Mouse (Mus musculus): ENCODE measurements around the gene Ints4. TPM values are rescaled to one million over a fixed set of nuclear protein-coding genes. Genes with fewer than 3 reads are reported as not detected.
"Not testable (repeated sequence)": the region's sequence is repeated elsewhere in the genome, so short reads cannot be mapped to it uniquely, and the experiment has no call there.

Ints4 gene
- 10 to 100 TPM; 46.2 to 64.2 TPM for polyA plus RNA-seq (2017; shearing (Covaris generic))

- peak; percentile 96 for ATAC-seq
Observed at GRCm38 (mm10) chr7:97480821-97481339, at the start of gene Ints4. Gene Ints4 (plus strand): TSS chr7:97480956.

DNA sequence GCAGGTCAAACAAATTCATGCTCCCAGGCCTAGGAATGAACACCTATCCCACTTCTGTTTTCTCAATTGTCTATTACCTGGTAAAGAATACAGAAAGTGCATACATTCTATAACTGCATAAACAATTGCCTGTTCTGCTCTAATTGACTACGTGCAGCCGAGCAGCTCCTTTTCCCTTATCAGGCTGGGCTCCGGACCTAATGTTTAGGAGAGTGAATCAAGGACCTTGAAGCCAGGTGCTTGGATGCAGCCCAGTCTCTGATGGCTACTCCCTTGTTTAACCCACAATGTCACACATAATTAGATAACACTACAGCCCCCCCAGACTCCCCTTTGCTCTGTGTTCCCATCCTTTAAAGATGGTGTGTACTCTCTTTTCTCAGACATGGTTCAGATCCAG, 47.2 kb upstream of the Ints4 start:
- ATAC-seq, result not testable (repeated sequence)

DNA sequence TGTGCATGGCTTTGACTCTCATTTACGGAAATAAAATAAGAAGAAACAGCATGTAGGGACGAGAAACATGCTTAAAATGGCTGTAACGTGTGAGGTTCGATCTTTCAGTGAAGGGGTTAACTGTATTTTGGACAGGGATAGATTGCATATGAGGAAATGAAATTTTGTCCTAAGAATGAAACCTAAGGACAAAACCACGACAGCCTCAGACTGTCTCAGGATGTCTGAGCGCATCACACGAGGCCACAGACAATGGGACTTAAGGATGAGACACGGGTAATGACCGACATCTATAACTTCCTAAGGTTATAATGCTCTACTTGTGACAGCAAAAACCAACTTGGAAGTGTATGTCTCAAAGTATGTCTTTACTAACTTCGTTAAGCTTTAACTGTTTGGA, 46.2 kb upstream of the Ints4 start:
- no peak for ATAC-seq

GRCm38 (mm10) chr7:97438986-97439385, 41.8 kb upstream of the Ints4 start:
- no peak for ATAC-seq

DNA sequence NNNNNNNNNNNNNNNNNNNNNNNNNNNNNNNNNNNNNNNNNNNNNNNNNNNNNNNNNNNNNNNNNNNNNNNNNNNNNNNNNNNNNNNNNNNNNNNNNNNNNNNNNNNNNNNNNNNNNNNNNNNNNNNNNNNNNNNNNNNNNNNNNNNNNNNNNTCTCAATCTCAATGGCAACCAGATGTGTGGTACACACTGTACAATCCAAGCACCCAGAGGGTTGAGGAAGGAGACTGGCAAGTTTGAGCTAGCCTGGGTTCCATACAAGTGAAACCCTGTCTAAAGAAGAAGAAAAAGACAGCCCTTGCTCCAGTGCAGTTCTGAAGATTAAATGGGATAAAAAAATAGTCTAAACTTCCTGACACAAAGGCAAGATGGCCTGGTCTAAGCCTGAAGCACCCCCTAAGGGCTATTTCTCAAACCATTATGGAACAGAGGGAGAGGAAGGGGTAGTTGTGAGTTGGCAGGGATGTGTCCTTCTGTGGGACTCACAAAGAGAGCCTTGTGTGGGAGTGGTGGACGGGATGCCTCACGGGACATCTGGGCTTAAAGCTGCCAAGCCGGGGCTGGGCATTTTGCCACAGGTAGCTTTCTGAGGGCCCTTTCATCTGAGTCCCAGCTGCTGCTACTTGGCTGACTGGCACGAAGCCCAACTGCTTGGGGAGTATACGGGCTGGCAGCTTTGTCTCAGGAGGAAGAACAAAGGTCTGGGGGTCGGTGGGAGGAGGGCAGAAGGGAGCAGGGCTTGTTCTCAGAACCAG, 34.4 kb upstream of the Ints4 start:
- ATAC-seq, result no peak

GRCm38 (mm10) chr7:97447050-97447531, 33.7 kb upstream of the Ints4 start:
- ATAC-seq, result no peak

GRCm38 (mm10) chr7:97451023-97451422, 29.7 kb upstream of the Ints4 start, which contains the start of gene Kctd14:
Gene Kctd14 (plus strand): TSS chr7:97451323.
- not testable (repeated sequence) for ATAC-seq

DNA sequence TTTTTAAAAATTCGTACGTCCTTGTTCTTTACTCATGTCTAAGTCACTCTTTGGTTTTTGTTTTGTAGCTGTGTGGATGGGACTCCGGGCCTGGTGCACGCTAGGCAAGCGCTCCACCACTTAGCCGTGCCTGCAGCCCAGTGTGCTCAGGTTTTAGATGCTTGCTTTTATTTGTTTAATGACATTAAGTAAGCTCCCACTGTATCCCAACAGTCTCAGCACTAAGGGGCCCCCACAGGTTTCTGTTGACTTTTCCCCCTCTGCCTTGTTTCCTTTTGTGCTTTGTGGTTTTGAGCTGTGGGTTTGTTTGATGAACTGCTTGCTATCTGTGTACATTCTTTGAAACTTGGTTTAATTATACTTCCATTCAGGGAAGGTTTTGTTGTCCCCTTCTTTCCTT, 28.6 kb upstream of the Ints4 start:
- ATAC-seq, result peak; percentile 26

GRCm38 (mm10) chr7:97453141-97453921, 27.4 kb upstream of the Ints4 start:
- ATAC-seq, result peak; percentile 51

- ATAC-seq, result no peak
Observed at GRCm38 (mm10) chr7:97454795-97455194, 26.0 kb upstream of the Ints4 start.

DNA sequence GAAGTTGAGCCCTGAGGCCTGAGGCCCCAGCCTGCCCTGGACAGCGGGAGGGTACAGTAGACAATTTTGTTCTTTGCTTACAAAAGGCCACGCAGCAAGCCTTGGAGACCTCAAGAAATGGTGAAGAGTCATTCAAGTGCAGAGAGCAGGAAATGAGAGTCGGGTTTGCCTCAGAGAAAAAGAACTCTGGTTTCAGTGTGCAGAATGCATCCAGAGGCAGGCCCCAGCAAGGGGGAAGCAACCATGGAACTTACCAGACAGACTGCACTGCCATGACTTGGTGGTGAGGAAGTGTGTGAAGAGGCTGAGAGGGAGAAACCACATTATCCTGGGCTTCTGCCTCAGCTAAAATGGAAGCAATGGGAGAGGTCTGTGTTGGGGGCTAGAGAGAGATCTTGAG, 25.2 kb upstream of the Ints4 start:
- ATAC-seq, result no peak

GRCm38 (mm10) chr7:97473001-97473400, 7.8 kb upstream of the Ints4 start:
- ATAC-seq, result no peak

- ATAC-seq, result no peak
Observed at GRCm38 (mm10) chr7:97479349-97479748, 1.4 kb upstream of the Ints4 start.

DNA sequence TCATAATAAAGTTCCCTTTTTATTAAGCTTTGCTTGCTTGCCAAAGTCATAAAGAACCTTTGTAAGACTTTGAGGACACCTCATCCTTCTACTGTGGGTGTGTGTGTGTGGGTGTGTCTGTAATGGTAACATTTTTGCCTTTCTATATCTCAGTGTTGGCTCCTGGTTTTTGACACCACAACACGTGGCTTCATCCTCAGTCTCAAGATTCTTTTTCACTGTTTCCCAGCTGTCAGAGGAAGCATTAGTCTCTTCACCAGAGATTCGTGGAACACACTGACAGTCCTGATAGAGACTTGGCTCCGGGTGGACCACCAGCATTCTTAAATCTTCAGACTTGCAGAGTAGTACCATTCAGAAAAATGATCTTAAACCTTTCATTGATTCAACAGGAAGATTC, 466 bp upstream of the Ints4 start:
- ATAC-seq, result peak; percentile 2

- no peak for ATAC-seq
Observed at GRCm38 (mm10) chr7:97483378-97483777, 2.6 kb downstream of the Ints4 start.

DNA sequence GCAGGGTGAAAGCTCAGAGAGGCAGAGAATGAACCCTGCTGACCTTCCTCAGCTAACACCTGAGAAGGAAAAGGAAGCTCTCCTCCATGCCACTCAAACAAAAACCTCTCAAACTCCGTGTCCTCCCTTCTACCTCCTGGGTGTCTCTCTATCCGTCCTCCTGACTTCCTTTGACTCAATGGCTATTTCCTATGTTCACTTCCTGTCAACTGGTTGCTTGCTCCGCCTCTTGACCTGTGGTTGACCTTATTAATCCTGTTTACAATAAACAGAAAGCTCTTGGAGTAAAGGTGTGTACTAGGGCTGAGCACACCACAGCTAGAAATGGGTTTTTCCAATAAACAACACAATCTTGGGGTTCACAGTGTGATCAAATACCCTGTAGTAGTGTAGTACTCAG, 10.4 kb downstream of the Ints4 start:
- ATAC-seq, result peak; percentile 74

DNA sequence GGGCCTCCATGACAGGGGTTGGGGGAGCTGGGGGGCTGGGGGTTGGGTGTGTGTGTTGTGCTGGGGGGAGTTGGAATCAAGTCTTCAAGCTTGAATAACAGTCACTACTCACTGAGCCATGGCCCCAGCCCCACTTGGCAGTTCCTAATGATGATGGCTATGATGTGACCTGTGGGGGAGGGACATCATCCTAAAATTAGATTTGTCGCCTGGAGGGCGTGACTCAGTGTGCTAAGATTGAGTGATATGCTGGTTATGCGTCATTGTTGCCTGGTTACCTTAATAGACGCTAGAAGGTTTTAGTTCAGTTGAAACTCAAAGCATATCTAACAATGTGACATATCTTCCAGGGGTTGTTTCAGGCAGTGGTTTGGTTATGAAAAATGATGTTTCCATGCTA, 11.7 kb downstream of the Ints4 start:
- peak; percentile 51 for ATAC-seq

- no peak for ATAC-seq
Observed at GRCm38 (mm10) chr7:97495052-97495451, 14.3 kb downstream of the Ints4 start.

GRCm38 (mm10) chr7:97500555-97501209, 19.9 kb downstream of the Ints4 start:
- no peak for ATAC-seq

GRCm38 (mm10) chr7:97514786-97515185, 34.0 kb downstream of the Ints4 start:
- ATAC-seq, result no peak

DNA sequence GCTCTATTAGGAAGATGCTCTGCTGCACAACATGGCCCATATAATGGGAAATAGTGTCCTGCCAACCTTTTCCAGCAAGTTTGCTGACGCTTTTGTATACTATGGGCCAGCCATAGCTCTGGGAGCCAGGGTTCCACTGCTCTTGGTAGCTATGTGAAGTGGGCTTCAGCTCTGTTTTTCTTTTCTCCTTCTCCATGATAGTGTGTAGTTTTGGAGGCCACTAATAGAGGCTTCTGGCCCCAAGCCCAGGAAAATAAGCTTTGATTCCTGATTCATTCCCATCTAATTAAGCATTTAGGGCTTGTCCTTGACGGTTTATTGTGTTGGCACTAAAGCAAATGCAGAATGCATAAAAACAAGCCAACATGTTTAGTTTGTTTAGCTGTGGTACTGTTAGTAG, 39.2 kb downstream of the Ints4 start:
- ATAC-seq, result no peak

- no peak for ATAC-seq
Observed at GRCm38 (mm10) chr7:97535531-97535930, 54.8 kb downstream of the Ints4 start.

DNA sequence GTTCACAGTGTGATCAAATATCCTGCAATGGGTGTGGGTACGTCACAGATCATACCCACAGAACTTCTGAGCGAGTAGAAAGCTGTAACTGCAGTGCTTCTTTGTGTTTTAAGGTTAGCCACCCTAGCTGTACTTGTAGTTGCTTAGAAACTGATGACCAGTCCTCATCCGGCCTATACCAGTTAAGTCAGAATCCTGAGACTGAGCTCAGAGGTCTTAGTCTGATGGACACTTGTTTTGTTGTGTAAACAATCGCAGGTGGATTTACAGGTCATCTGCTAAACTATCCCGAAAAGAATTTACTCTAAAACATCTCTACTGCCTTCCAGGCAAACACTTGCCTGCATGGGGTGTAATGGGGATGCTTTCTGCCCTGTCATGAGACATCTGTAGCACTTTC, 55.8 kb downstream of the Ints4 start:
- no peak for ATAC-seq
